Mouse (Mus musculus): ENCODE data around the gene 6430548M08Rik.

GRCm38 (mm10) chr8:120091032-120091431 lies 22.9 kb upstream of the 6430548M08Rik start:
- TF ChIP-seq CTCF (IDR thresholded peaks at IDR 0.05; ENCODE audit: low read depth) (no peak), EP300 (optimal IDR thresholded peaks at IDR 0.05) (no peak)
